Mouse (Mus musculus) megakaryocyte, embryonic 14.5 days (primary cell): ENCODE results near the gene Igfbpl1.

Experiments used
- FLI1 ChIP-seq: IDR thresholded peaks from 2 replicates; pipeline ENCODE4 v1.6.1; 2012; ENCODE audit warnings: low read length, inconsistent platforms, mixed read lengths
- GATA1 ChIP-seq: IDR thresholded peaks from 3 replicates; pipeline ENCODE4 v1.6.1; 2012; ENCODE audit warnings: mixed read lengths, low read length, inconsistent platforms, borderline replicate concordance

DNA sequence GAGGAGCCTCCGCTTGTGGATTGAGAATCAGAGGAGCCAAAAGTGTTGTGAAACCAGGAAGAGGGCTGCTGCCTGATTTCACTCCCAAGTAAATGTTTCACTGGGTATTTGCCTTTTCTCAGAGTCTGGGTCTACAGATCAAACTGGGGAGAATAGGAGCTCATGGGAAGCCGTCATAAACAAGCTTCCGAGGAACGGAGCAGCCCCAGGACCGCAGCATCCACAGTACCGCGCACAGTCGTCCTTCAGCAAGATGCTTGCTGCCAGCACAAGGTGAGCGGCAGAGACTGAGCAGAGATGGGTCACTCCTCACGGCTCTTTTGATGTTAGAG, 22.1 kb upstream of the Igfbpl1 start:
- TF ChIP-seq FLI1, result no peak
- no peak for TF ChIP-seq GATA1
